Mouse (Mus musculus) CH12.LX (cell line): ENCODE measurements around the gene Rufy1. TPM values are rescaled to one million over a fixed set of nuclear protein-coding genes. Genes with fewer than 3 reads are reported as not detected.

Source experiments
- DNase-seq: peaks from one replicate; pipeline ENCODE4 v3.0.0-alpha.2; 2013; ENCODE audit errors: extremely low read depth
- H3K27ac ChIP-seq: 2 replicates; pipeline ENCODE4 v1.5.1; 2012; ENCODE audit warnings: low read depth, mild to moderate bottlenecking, control low read depth, moderate library complexity; ENCODE audit not compliant: insufficient read depth
- H3K27me3 ChIP-seq: replicated peaks from 2 replicates; pipeline ENCODE3; 2012; ENCODE audit warnings: inconsistent platforms
- H3K36me3 ChIP-seq, 2 experiments: replicated peaks in 1 of 2; 2 replicates each; pipeline versions ENCODE3 to v1.6.1; 2012; ENCODE audit warnings: inconsistent platforms in 1 of 2, low read length in 1 of 2, mild to moderate bottlenecking in 1 of 2, mixed read lengths in 1 of 2, moderate library complexity in 1 of 2; ENCODE audit not compliant: control insufficient read depth in 1 of 2, insufficient read depth in 1 of 2
- H3K4me1 ChIP-seq, 2 experiments: 2 replicates each; pipeline ENCODE4 v1.6.1; 2012; ENCODE audit warnings: inconsistent platforms in 1 of 2, moderate library complexity in 1 of 2; ENCODE audit not compliant: insufficient read depth in 2 of 2, control insufficient read depth in 1 of 2
- H3K4me2 ChIP-seq: 2 replicates; pipeline ENCODE4 v1.6.1; 2012; ENCODE audit warnings: low read depth, mild to moderate bottlenecking, control low read depth; ENCODE audit not compliant: poor library complexity, insufficient read depth, severe bottlenecking
- H3K4me3 ChIP-seq, 3 experiments: fragments of 150-350 bp in 1 of 3; sonication (generic) in 1 of 3; replicated peaks in 1 of 3; 2 replicates each; pipeline versions ENCODE3 to v1.5.1; 2011 to 2012; ENCODE audit warnings: low read depth in 2 of 3, low read length in 2 of 3, mild to moderate bottlenecking in 2 of 3, moderate library complexity in 2 of 3, control low read depth in 1 of 3, improper control_type of control experiment in 1 of 3, inconsistent platforms in 1 of 3, mixed read lengths in 1 of 3; ENCODE audit not compliant: poor library complexity in 1 of 3
- H3K79me2 ChIP-seq: replicated peaks from 2 replicates; pipeline ENCODE4 v1.6.1; 2012; ENCODE audit warnings: mild to moderate bottlenecking, moderate library complexity; ENCODE audit not compliant: control insufficient read depth, poor library complexity, insufficient read depth, severe bottlenecking; ENCODE audit errors: extremely low read depth
- H3K9ac ChIP-seq: 2 replicates; pipeline ENCODE4 v1.6.1; 2012; ENCODE audit warnings: low read depth, mild to moderate bottlenecking, control low read depth, moderate library complexity; ENCODE audit not compliant: insufficient read depth
- H3K9me3 ChIP-seq: replicated peaks from 2 replicates; pipeline ENCODE3; 2012; ENCODE audit warnings: low read length, inconsistent platforms, mixed read lengths
- BHLHE40 ChIP-seq: IDR thresholded peaks from 2 replicates; pipeline ENCODE4 v1.6.1; 2011; ENCODE audit warnings: mild to moderate bottlenecking, low read depth, low read length, improper control_type of control experiment
- CHD1 ChIP-seq: IDR thresholded peaks from 2 replicates; pipeline ENCODE4 v1.6.1; 2012; ENCODE audit warnings: low read depth, low read length, improper control_type of control experiment, inconsistent platforms
- CTCF ChIP-seq, 2 experiments: IDR thresholded peaks in 1 of 2; conservative IDR thresholded peaks in 1 of 2; 2 replicates each; pipeline ENCODE4 v1.5.1; 2011 to 2012; ENCODE audit warnings: low read depth in 2 of 2, low read length in 2 of 2, improper control_type of control experiment in 1 of 2, inconsistent platforms in 1 of 2, mild to moderate bottlenecking in 1 of 2, moderate library complexity in 1 of 2
- EP300 ChIP-seq: IDR thresholded peaks from 2 replicates; pipeline ENCODE4 v1.6.1; 2011; ENCODE audit warnings: low read length, improper control_type of control experiment
- JUND ChIP-seq: conservative IDR thresholded peaks from 2 replicates; pipeline ENCODE4 v1.6.1; 2011; ENCODE audit warnings: low read depth, low read length, improper control_type of control experiment
- MAFK ChIP-seq: IDR thresholded peaks from 2 replicates; pipeline ENCODE4 v1.6.1; 2011; ENCODE audit warnings: low read length, improper control_type of control experiment; ENCODE audit not compliant: insufficient replicate concordance
- MAX ChIP-seq: IDR thresholded peaks from 2 replicates; pipeline ENCODE4 v1.6.1; 2011; ENCODE audit warnings: low read length, improper control_type of control experiment
- MAZ ChIP-seq: IDR thresholded peaks from 2 replicates; pipeline ENCODE4 v1.6.1; 2012; ENCODE audit warnings: low read depth, mild to moderate bottlenecking, inconsistent platforms, low read length, improper control_type of control experiment, moderate library complexity
- MXI1 ChIP-seq: IDR thresholded peaks from 2 replicates; pipeline ENCODE4 v1.6.1; 2011; ENCODE audit warnings: mild to moderate bottlenecking, low read depth, low read length, improper control_type of control experiment
- MYC ChIP-seq: IDR thresholded peaks from 2 replicates; pipeline ENCODE4 v1.6.1; 2011; ENCODE audit warnings: low read depth, mild to moderate bottlenecking, improper control_type of control experiment, low read length
- RCOR1 ChIP-seq: conservative IDR thresholded peaks from 2 replicates; pipeline ENCODE4 v1.6.1; 2012; ENCODE audit warnings: low read depth, mild to moderate bottlenecking, inconsistent platforms, low read length, improper control_type of control experiment
- TBP ChIP-seq: conservative IDR thresholded peaks from 2 replicates; pipeline ENCODE4 v1.6.1; 2011; ENCODE audit warnings: low read depth, low read length, improper control_type of control experiment
- ZMIZ1 ChIP-seq: IDR thresholded peaks from 2 replicates; pipeline ENCODE4 v1.6.1; 2012; ENCODE audit warnings: low read depth, mild to moderate bottlenecking, inconsistent platforms, low read length, improper control_type of control experiment
- dilution Hi-C: fragments of 300-500 bp; cut with MboI; formaldehyde crosslinking; loops from 2 replicates; pipeline ENCODE4 v1.14.3; 2020; ENCODE audit warnings: low sequenced_read_pairs; ENCODE audit not compliant: extremely low pct_unique_long_range_greater_than_20kb, extremely low pct_ligation_motif_present
- in situ Hi-C: fragments of 300-500 bp; cut with MboI; formaldehyde crosslinking; loops from 3 replicates; pipeline ENCODE4 v1.14.3; 2019; ENCODE audit warnings: low sequenced_read_pairs, low pct_ligation_motif_present, low pct_unique_long_range_greater_than_20kb, mixed read lengths
- polyA plus RNA-seq: library from polyadenylated mRNA; unstranded; fragments of >175 nt; gene quantifications from 2 replicates; pipeline ENCODE4 v1.2.1, GENCODE M21; 2012; ENCODE audit warnings: low read depth; ENCODE audit not compliant: insufficient read length
- total RNA-seq, 2 experiments: library from RNA; depleted of rRNA; stranded (reverse); fragments of 300-350 nt in 1 of 2; fragments of >200 nt in 1 of 2; gene quantifications; 2 replicates each; pipeline ENCODE4 v1.2.3; 2012 to 2014

The Rufy1 gene
- total and polyA plus RNA-seq, 3 experiments, result 11.0 to 21.3 (median 18.0) TPM

DNA sequence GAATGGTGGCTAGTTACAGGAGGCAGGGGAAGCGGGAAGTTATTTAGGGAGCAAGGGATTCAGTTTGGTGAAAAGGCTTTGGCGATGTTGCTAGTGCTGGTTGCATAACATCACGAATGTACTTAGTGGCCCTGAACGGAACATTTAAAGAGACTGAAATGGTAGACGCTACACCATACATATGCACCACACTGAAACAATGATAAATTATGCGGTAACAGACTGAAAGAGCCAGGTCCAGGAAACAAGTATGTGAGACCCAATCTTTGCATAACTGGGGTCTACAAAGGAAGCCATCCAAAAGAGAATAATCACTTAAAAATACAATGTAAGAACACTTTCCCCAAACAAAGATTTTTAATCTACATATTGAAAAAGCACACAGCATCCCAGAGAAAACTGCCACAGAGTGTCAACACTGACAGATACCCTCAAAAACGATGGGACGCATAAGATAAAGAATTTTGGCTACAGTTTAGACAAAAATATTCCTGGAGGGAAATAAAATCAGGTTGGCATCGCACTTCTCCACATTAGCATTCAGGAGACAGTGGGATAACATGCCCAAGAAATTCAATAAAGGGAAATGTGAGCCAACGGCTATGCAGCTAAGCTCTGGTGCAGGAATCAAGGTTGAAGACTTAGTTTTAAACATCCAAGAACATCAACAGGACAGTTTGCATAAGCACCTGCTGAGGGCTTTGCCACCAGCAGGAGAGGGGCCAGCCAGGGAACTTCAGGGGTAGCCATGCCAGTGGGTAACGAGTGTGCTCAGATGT lies 41.4 kb upstream of the Rufy1 start:
- H3K27me3 ChIP-seq, result peaks cover 2% of the 10 kb centered on the region
- H3K27ac ChIP-seq, result no peak overlapping the region
- no peaks in the 10 kb centered on the region for H3K36me3 ChIP-seq
- peaks cover 5 to 6% of the 10 kb centered on the region in 2 experiments; a peak in 2 of 4 replicates for H3K4me1 ChIP-seq
- DNase-seq, result no peak
- H3K79me2 ChIP-seq, result no peaks in the 10 kb centered on the region
- peaks cover 19% of the 10 kb centered on the region for H3K9me3 ChIP-seq
- no peak overlapping the region for H3K4me2 ChIP-seq
- H3K4me3 ChIP-seq, result no peak overlapping the region
- TF ChIP-seq JUND (no peak), CTCF (conservative IDR thresholded peaks at IDR 0.05 in 1 of 2, IDR thresholded peaks at IDR 0.05 in 1 of 2; ENCODE audit: low read depth in 2 of 2, low read length in 2 of 2) (no peak), ZMIZ1 (no peak), EP300 (no peak), RCOR1 (no peak)
- in situ Hi-C loops, result no loop called here
- no peak overlapping the region for H3K9ac ChIP-seq
- dilution Hi-C loops, result no loop called here

- in situ Hi-C loops, result no loop called here
- Histone ChIP-seq H3K79me2 (no peaks in the 10 kb centered on the region), H3K4me3 (no peak overlapping the region), H3K36me3 (no peaks in the 10 kb centered on the region), H3K4me1 (no peaks in the 10 kb centered on the region; a peak in 1 of 4 replicates), H3K9me3 (no peaks in the 10 kb centered on the region), H3K9ac (no peak overlapping the region), H3K27ac (no peak overlapping the region), H3K27me3 (peaks cover 37% of the 10 kb centered on the region), H3K4me2 (no peak overlapping the region)
- dilution Hi-C loops, result no loop called here
- no peak for TF ChIP-seq MAFK
- no peak for TF ChIP-seq MYC
- no peak for TF ChIP-seq CHD1
- TF ChIP-seq JUND, result no peak
- TF ChIP-seq BHLHE40, result no peak
- TF ChIP-seq MAZ, result no peak
- TF ChIP-seq TBP, result no peak
- TF ChIP-seq MXI1, result no peak
- DNase-seq, result no peak
Measured at GRCm38 (mm10) chr11:50461481-50461880, 30.6 kb upstream of the Rufy1 start.

DNA sequence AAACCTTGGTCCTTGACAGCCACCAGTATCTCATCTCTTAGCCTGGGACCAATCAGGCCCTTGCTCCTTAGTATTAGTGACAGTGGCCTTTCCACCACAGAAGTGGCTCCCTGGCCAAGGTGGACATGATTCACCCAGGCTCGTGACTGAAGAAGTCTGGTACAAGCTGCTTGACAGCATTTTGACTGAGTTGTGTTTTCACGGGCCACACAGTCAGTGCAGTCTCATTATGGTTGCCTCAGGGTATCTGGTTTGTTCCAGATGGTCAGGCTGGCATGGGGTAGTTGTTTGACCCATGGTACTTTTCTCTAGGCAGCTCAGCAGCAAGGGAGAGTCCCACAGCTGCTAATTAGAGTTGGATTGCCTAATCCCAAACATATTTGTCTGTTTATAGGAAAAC lies 28.3 kb upstream of the Rufy1 start:
- TF ChIP-seq MAX (no peak), ZMIZ1 (no peak)
- H3K9me3 ChIP-seq, result no peaks in the 10 kb centered on the region
- H3K4me1 ChIP-seq, result no peaks in the 10 kb centered on the region; a peak in 1 of 4 replicates
- H3K79me2 ChIP-seq, result no peaks in the 10 kb centered on the region
- no peaks in the 10 kb centered on the region for H3K36me3 ChIP-seq
- no peak overlapping the region for H3K4me2 ChIP-seq
- dilution Hi-C loops, result no loop called here
- peaks cover 44% of the 10 kb centered on the region for H3K27me3 ChIP-seq
- no peak overlapping the region for H3K27ac ChIP-seq
- in situ Hi-C loops, result no loop called here
- DNase-seq, result no peak
- H3K9ac ChIP-seq, result no peak overlapping the region
- H3K4me3 ChIP-seq, result no peak overlapping the region
